Mouse (Mus musculus) right cerebral cortex, postnatal 4 days (tissue): ENCODE results near the gene Ssbp3.

Source experiments
- DNase-seq: peaks from one replicate; pipeline ENCODE4 v3.0.0-alpha.2; 2022

The Ssbp3 gene

GRCm38 (mm10) chr4:107013817-107014260 lies 103.3 kb downstream of the Ssbp3 start:
- DNase-seq = no peak

- DNase-seq = peak; percentile 18
Observed at GRCm38 (mm10) chr4:107015971-107016511, 105.5 kb downstream of the Ssbp3 start.

GRCm38 (mm10) chr4:107017257-107017656 lies 106.8 kb downstream of the Ssbp3 start:
- no peak for DNase-seq

GRCm38 (mm10) chr4:107018521-107018920 lies 108.0 kb downstream of the Ssbp3 start:
- no peak for DNase-seq

- peak; percentile 28 for DNase-seq
Observed at GRCm38 (mm10) chr4:107019027-107019426, 108.5 kb downstream of the Ssbp3 start.

- DNase-seq = no peak
Observed at GRCm38 (mm10) chr4:107020287-107021000, 109.9 kb downstream of the Ssbp3 start.

- DNase-seq = no peak
Observed at GRCm38 (mm10) chr4:107021464-107021863, 111.0 kb downstream of the Ssbp3 start.

- no peak for DNase-seq
Observed at GRCm38 (mm10) chr4:107024899-107025298, 114.4 kb downstream of the Ssbp3 start.

- DNase-seq = no peak
Observed at GRCm38 (mm10) chr4:107025369-107025768, 114.9 kb downstream of the Ssbp3 start.

- DNase-seq = no peak
Observed at GRCm38 (mm10) chr4:107026451-107026850, 116.0 kb downstream of the Ssbp3 start.

- DNase-seq = no peak
Observed at GRCm38 (mm10) chr4:107035689-107036088, 125.2 kb downstream of the Ssbp3 start.

GRCm38 (mm10) chr4:107036985-107037384 lies 126.5 kb downstream of the Ssbp3 start:
- DNase-seq = no peak

- DNase-seq = no peak
Observed at GRCm38 (mm10) chr4:107038303-107038702, 127.8 kb downstream of the Ssbp3 start.

GRCm38 (mm10) chr4:107039270-107039669 lies 128.8 kb downstream of the Ssbp3 start:
- no peak for DNase-seq

- DNase-seq = no peak
Observed at GRCm38 (mm10) chr4:107042304-107042703, 131.8 kb downstream of the Ssbp3 start.

GRCm38 (mm10) chr4:107045188-107045587 lies 134.7 kb downstream of the Ssbp3 start:
- DNase-seq = no peak

GRCm38 (mm10) chr4:107047806-107048205 lies 137.3 kb downstream of the Ssbp3 start:
- no peak for DNase-seq

GRCm38 (mm10) chr4:107048568-107049162 lies 138.2 kb downstream of the Ssbp3 start:
- DNase-seq = peak; percentile 35

GRCm38 (mm10) chr4:107051889-107052288 lies 141.4 kb downstream of the Ssbp3 start:
- no peak for DNase-seq

- DNase-seq = no peak
Observed at GRCm38 (mm10) chr4:107052962-107053553, 142.6 kb downstream of the Ssbp3 start.

GRCm38 (mm10) chr4:107056088-107056487 lies 145.6 kb downstream of the Ssbp3 start:
- no peak for DNase-seq

GRCm38 (mm10) chr4:107058346-107058745 lies 147.8 kb downstream of the Ssbp3 start:
- DNase-seq = no peak

- no peak for DNase-seq
Observed at GRCm38 (mm10) chr4:107058781-107059180, 148.3 kb downstream of the Ssbp3 start.

GRCm38 (mm10) chr4:107061560-107061959 lies 151.1 kb downstream of the Ssbp3 start:
- no peak for DNase-seq
